Mouse (Mus musculus) C3H10T1/2 (cell line): Measurements from ENCODE around the gene Alas2. TPM values are rescaled to one million over a fixed set of nuclear protein-coding genes. Genes with fewer than 3 reads are reported as not detected.

Source experiments
- polyA plus RNA-seq, 2 experiments: library from polyadenylated mRNA; unstranded; fragments of >200 nt; fragmentation: generic; extraction: Trizol; gene quantifications; one replicate each; pipeline ENCODE4 v1.2.1; 2012; ENCODE audit warnings: missing spikeins in 2 of 2

The Alas2 gene
- under 1 TPM in 1 of 2 experiments, not detected in 1; 0.80 TPM for polyA plus RNA-seq

GRCm38 (mm10) chrX:150547239-150547638, at the start of gene Alas2:
Gene Alas2 (plus strand): TSS chrX:150547375.

GRCm38 (mm10) chrX:150588023-150588764, 41.0 kb downstream of the Alas2 start, which contains the start of gene Pfkfb1:
Gene Pfkfb1 (plus strand): TSS chrX:150588229.

GRCm38 (mm10) chrX:150589696-150590095, 42.5 kb downstream of the Alas2 start, which contains the start of gene Apex2:
Gene Apex2 (minus strand): TSS chrX:150589868.

Other genes starting within 250 kb of the Alas2 start
- gene Tmem29, start 88.2 kb upstream of the Alas2 start, polyA plus RNA-seq = 10 to 100 TPM in 1 of 2 experiments, 1 to 10 TPM in 1; 2.3 to 16.8 TPM
- 1 to 10 TPM; 1.5 to 2.5 TPM for gene Pfkfb1, start 40.9 kb downstream of the Alas2 start, polyA plus RNA-seq
- 10 to 100 TPM in 1 of 2 experiments, 1 to 10 TPM in 1; 9.0 to 19.3 TPM for gene Apex2, start 42.5 kb downstream of the Alas2 start, polyA plus RNA-seq
- gene Tro, start 110.2 kb downstream of the Alas2 start, polyA plus RNA-seq = under 1 TPM in 1 of 2 experiments, not detected in 1; 0.11 TPM